12 mouse cellular contexts compared by ENCODE assay signal in genomic region chr9:78078240-78078639, GRCm38 (mm10). TPM values are rescaled to one million over a fixed set of nuclear protein-coding genes. Genes with fewer than 3 reads are reported as not detected.
DNase-seq lines count a peak whose midpoint lies in the region; ATAC-seq and TF ChIP-seq lines count a peak whose summit lies in the region.
"Had no signal": no experiment of that assay in that cellular context is flagged by ENCODE, and none has a peak within 500 bp of the region (broad histone marks: within the 10 kb centered on the region; RNA-seq: fewer than 3 reads in every experiment).

No protein-coding gene starts in this region.

- no peak overlapping the region for H3K27ac ChIP-seq in layer of hippocampus, adult 2 months
- no peak overlapping the region for H3K27ac ChIP-seq in kidney, postnatal 0 days
- H3K27ac ChIP-seq: macrophage had no signal

- no peaks in the 10 kb centered on the region for H3K4me1 ChIP-seq in E14TG2a.4 (replicated peaks; ENCODE audit: low read depth, low read length)
- H3K4me1 ChIP-seq in kidney, postnatal 0 days (replicated peaks; ENCODE audit: insufficient read depth, low read length) = no peaks in the 10 kb centered on the region

- peak; percentile 65 for TF ChIP-seq CTCF in layer of hippocampus, adult 2 months (conservative IDR thresholded peaks at IDR 0.05)
- peak; percentile 32; the same call in 1 of the 2 replicates for TF ChIP-seq CTCF in E14TG2a.4 (conservative IDR thresholded peaks at IDR 0.05; ENCODE audit: low read length)
- peak; percentile 74 for TF ChIP-seq CTCF in kidney, postnatal 0 days (IDR thresholded peaks at IDR 0.05; ENCODE audit: low read depth)

- ATAC-seq in kidney, postnatal 0 days (replicated peaks; ENCODE audit: low FRiP score, low read depth) = 0 out of 2 replicates have a peak, but pooled peaks have one; percentile 36

- no peak overlapping the region for H3K4me3 ChIP-seq in layer of hippocampus, adult 2 months
- no peak overlapping the region for H3K4me3 ChIP-seq in E14TG2a.4 (replicated peaks; ENCODE audit: low read length)
- no peak overlapping the region for H3K4me3 ChIP-seq in kidney, postnatal 0 days (replicated peaks; ENCODE audit: low read depth, low read length)

- DNase-seq in embryo, embryonic 10.5 days (ENCODE audit: low spot score) = peak; percentile 29
- DNase-seq in embryo, embryonic 11 days = no peak
- DNase-seq in layer of hippocampus, adult 2 months (ENCODE audit: low spot score in 2 of 2) = peak in 1 of 2 experiments; percentile 7
- DNase-seq in layer of hippocampus, adult 11-12 months (ENCODE audit: low spot score) = no peak
- peak; percentile 45 for DNase-seq in kidney, postnatal 0 days (ENCODE audit: low spot score)
- DNase-seq in gastrocnemius, postnatal 14 days = no peak
- DNase-seq in right cerebral cortex, postnatal 10 days (ENCODE audit: low spot score in 2 of 2) = no peak
- DNase-seq: thymus, postnatal 25 days had no signal

- H3K36me3 ChIP-seq in E14TG2a.4 (ENCODE audit: insufficient read depth, low read length) = peaks cover 11% of the 10 kb centered on the region
- peaks cover 8% of the 10 kb centered on the region for H3K36me3 ChIP-seq in kidney, postnatal 0 days (ENCODE audit: insufficient read depth, low read length)

- H3K4me2 ChIP-seq in kidney, postnatal 0 days (ENCODE audit: low read length) = no peak overlapping the region

- H3K9me3 ChIP-seq in E14TG2a.4 (ENCODE audit: low read length) = no peaks in the 10 kb centered on the region
- no peaks in the 10 kb centered on the region for H3K9me3 ChIP-seq in kidney, postnatal 0 days (replicated peaks; ENCODE audit: low read length)

- H3K9ac ChIP-seq in kidney, postnatal 0 days (ENCODE audit: low read depth, low read length) = no peak overlapping the region

- intact Hi-C loops in gastrocnemius, postnatal 14 days (cut with DNase I; ENCODE audit: low total_unique reads) = no loop called here

- H3K27me3 ChIP-seq in E14TG2a.4 (ENCODE audit: insufficient read depth, low read length) = no peaks in the 10 kb centered on the region
- H3K27me3 ChIP-seq in kidney, postnatal 0 days (ENCODE audit: insufficient read depth, low read length) = no peaks in the 10 kb centered on the region

- 20% methylated on average over 2 of the region's 2 CpGs for WGBS in kidney, postnatal 0 days

RNA-seq across cellular contexts. Expression of gene Gcm1, which starts 26.5 kb away (rescaled TPM):
- not detected for total RNA-seq in layer of hippocampus, adult 2 months (2021)
- polyA plus RNA-seq in kidney, postnatal 0 days (2015; fragmentation: Nextera tagmentation; extraction: Ambion mirVana) = 1.3 and 2.1 TPM in 2 replicates
- not detected for total RNA-seq in gastrocnemius, postnatal 14 days (2021)
- polyA plus RNA-seq: frontal cortex, adult 2 months; large intestine, adult 2 months; macrophage had no signal

RNA-seq across cellular contexts. Expression of gene Fbxo9, which starts 30.6 kb away (rescaled TPM):
- total RNA-seq in layer of hippocampus, adult 2 months (2021) = 10 to 100 TPM; 86.6 to 86.7 TPM
- 49.9 and 50.3 TPM in 2 replicates for polyA plus RNA-seq in kidney, postnatal 0 days (2015; fragmentation: Nextera tagmentation; extraction: Ambion mirVana)
- 10 to 100 TPM; 60.8 to 68.0 TPM for total RNA-seq in gastrocnemius, postnatal 14 days (2021)

RNA-seq across cellular contexts. Expression of gene Ick, which starts 30.8 kb away (rescaled TPM):
- total RNA-seq in layer of hippocampus, adult 2 months (2021) = 10 to 100 TPM; 18.3 to 20.6 TPM
- 21.9 and 22.8 TPM in 2 replicates for polyA plus RNA-seq in kidney, postnatal 0 days (2015; fragmentation: Nextera tagmentation; extraction: Ambion mirVana)
- 10 to 100 TPM; 11.1 to 13.2 TPM for total RNA-seq in gastrocnemius, postnatal 14 days (2021)

Comparison
In these comparisons a context has a peak if more than half of its experiments do, and no peak if none do; other contexts are left out.
1. DNase-seq: peak in embryo, embryonic 10.5 days (single experiment) and kidney, postnatal 0 days (single experiment); none in embryo, embryonic 11 days (single experiment), layer of hippocampus, adult 11-12 months (single experiment), gastrocnemius, postnatal 14 days (single experiment) and right cerebral cortex, postnatal 10 days (0 of 2).
2. Peak in every context shown above with its lines, with median percentiles within 50 percentile points of each other: CTCF ChIP-seq.